Mouse (Mus musculus): Measurements from ENCODE around the gene Crybb3. TPM values are rescaled to one million over a fixed set of nuclear protein-coding genes. Genes with fewer than 3 reads are reported as not detected.

Crybb3 gene
- polyA plus RNA-seq (2014; fragmentation: Nextera tagmentation; extraction: Ambion mirVana) = 0.82 and 0.91 TPM in 2 replicates

DNA sequence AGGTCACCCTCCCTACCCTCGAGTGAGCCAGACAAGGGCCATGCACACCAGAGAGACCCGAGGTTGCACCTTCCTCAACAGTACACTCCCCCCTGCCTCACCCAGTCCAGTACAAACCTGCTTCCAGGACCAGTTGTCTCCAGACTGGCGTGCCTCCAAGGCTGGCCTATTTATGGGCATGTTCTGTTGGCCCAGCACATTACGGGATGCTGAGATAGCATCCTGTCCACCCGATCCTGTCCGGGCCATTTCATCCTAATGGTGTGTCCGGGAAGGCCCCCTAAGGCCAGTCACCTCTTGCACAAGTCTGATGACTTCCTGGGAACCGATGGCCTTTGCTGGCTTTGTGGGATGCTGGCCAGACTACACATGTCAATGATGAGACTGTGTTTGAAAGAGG, at the start of gene Crybb3:
Crybb3 (minus strand) TSS at position 146 of the 400 bp plus-strand sequence.
- 80% methylated on average over 8 of the region's 8 CpGs for WGBS
- no peak within 1 kb of the TSS for H3K27ac ChIP-seq (ENCODE audit: low read depth, low read length)
- H3K36me3 ChIP-seq (ENCODE audit: control insufficient read depth, insufficient read depth, low read length) = no peaks in the 10 kb centered on the region
- H3K9me3 ChIP-seq (ENCODE audit: control insufficient read depth, low read length) = no peaks in the 10 kb centered on the region
- no peaks in the 10 kb centered on the region for H3K27me3 ChIP-seq (ENCODE audit: control insufficient read depth, insufficient read depth, low read length)
- peaks cover 8% of the 10 kb centered on the region for H3K4me1 ChIP-seq (ENCODE audit: control insufficient read depth, insufficient read depth, low read length)
- no peak within 1 kb of the TSS for H3K4me2 ChIP-seq (ENCODE audit: low read depth, low read length)
- ATAC-seq (ENCODE audit: low read depth) = no peak
- H3K4me3 ChIP-seq (ENCODE audit: low read depth, low read length) = no peak within 1 kb of the TSS
- H3K9ac ChIP-seq (replicated peaks; ENCODE audit: low read depth, low read length) = no peak within 1 kb of the TSS

DNA sequence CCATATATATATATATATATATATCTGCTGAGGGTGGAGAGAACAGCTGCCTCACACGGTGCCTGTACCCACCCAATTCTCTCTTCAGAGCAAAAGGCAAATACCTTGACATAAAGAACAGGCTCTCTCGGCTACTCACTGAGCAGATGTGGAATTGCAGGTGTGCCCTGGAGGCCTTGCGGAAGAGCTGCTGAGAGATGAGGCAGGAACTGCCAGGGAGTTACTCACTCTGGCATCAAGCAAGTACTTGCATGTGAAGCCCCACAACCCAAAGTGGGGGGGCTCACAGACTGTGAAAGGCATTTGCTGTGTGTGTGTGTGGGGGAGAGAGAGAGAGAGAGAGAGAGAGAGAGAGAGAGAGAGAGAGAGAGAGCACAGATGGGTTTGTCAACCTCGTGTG, 47.0 kb upstream of the Crybb3 start:
- Histone ChIP-seq H3K27me3 (ENCODE audit: control insufficient read depth, insufficient read depth, low read length) (no peaks in the 10 kb centered on the region), H3K4me1 (ENCODE audit: control insufficient read depth, insufficient read depth, low read length) (peaks cover 2% of the 10 kb centered on the region; the same call in 1 of the 2 replicates), H3K9me3 (ENCODE audit: control insufficient read depth, low read length) (no peaks in the 10 kb centered on the region), H3K27ac (ENCODE audit: low read depth, low read length) (no peak overlapping the region), H3K36me3 (ENCODE audit: control insufficient read depth, insufficient read depth, low read length) (no peaks in the 10 kb centered on the region), H3K4me3 (ENCODE audit: low read depth, low read length) (no peak overlapping the region), H3K4me2 (ENCODE audit: low read depth, low read length) (no peak overlapping the region), H3K9ac (replicated peaks; ENCODE audit: low read depth, low read length) (no peak overlapping the region)
- WGBS = 65% methylated on average over 4 of the region's 4 CpGs
- no peak for ATAC-seq (ENCODE audit: low read depth)

DNA sequence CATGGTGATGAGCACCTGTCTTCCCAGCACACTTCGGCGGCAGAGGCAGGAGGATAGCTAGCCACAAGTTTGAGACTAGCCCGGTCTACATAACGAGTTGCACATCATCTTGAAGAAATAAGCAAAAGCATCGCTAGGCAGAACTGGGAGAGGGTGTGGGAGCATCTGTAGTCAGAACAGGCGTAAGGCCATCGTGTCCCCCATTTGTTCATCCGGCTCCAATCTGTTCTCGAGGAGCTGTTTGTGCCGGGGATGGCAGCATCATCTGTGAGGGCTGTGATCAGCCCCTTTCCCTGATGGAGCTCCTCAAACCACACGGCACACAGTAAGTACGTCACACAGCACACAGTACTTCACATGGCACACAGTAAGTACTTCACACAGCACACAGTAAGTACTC, 45.1 kb upstream of the Crybb3 start:
- 90% methylated on average over 12 of the region's 12 CpGs for WGBS
- H3K9me3 ChIP-seq (ENCODE audit: control insufficient read depth, low read length) = no peaks in the 10 kb centered on the region
- ATAC-seq (ENCODE audit: low read depth) = no peak
- H3K36me3 ChIP-seq (ENCODE audit: control insufficient read depth, insufficient read depth, low read length) = no peaks in the 10 kb centered on the region
- peaks cover under 1% of the 10 kb centered on the region; the same call in 1 of the 2 replicates for H3K4me1 ChIP-seq (ENCODE audit: control insufficient read depth, insufficient read depth, low read length)
- H3K27me3 ChIP-seq (ENCODE audit: control insufficient read depth, insufficient read depth, low read length) = no peaks in the 10 kb centered on the region
- no peak overlapping the region for H3K4me3 ChIP-seq (ENCODE audit: low read depth, low read length)
- H3K9ac ChIP-seq (replicated peaks; ENCODE audit: low read depth, low read length) = no peak overlapping the region
- H3K27ac ChIP-seq (ENCODE audit: low read depth, low read length) = no peak overlapping the region
- no peak overlapping the region for H3K4me2 ChIP-seq (ENCODE audit: low read depth, low read length)

DNA sequence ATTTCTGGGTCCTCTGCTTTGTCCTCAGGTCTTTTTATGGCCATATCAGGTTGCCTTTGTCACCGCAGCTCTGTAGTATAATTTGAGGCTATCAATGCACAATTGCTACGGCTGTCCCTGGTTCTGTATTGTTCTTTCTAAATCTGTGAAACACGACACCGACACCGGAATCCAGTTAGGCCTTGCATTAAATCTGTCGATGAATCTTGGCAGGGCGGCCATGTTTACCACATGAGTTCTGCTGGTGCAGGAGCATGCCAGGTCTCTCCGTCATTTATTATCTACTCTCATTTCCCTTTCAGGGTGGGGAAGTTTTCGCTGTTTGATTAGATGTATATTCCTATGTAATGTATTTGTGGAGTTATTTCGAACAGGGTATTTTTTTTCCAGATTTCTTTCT, 42.3 kb upstream of the Crybb3 start:
- Histone ChIP-seq H3K4me3 (ENCODE audit: low read depth, low read length) (no peak overlapping the region), H3K27ac (ENCODE audit: low read depth, low read length) (no peak overlapping the region), H3K9me3 (ENCODE audit: control insufficient read depth, low read length) (no peaks in the 10 kb centered on the region), H3K36me3 (ENCODE audit: control insufficient read depth, insufficient read depth, low read length) (no peaks in the 10 kb centered on the region), H3K9ac (replicated peaks; ENCODE audit: low read depth, low read length) (no peak overlapping the region), H3K4me2 (ENCODE audit: low read depth, low read length) (no peak overlapping the region), H3K27me3 (ENCODE audit: control insufficient read depth, insufficient read depth, low read length) (no peaks in the 10 kb centered on the region), H3K4me1 (ENCODE audit: control insufficient read depth, insufficient read depth, low read length) (peaks cover 11% of the 10 kb centered on the region)
- ATAC-seq (ENCODE audit: low read depth) = no peak
- 58% methylated on average over 10 of the region's 10 CpGs for WGBS

DNA sequence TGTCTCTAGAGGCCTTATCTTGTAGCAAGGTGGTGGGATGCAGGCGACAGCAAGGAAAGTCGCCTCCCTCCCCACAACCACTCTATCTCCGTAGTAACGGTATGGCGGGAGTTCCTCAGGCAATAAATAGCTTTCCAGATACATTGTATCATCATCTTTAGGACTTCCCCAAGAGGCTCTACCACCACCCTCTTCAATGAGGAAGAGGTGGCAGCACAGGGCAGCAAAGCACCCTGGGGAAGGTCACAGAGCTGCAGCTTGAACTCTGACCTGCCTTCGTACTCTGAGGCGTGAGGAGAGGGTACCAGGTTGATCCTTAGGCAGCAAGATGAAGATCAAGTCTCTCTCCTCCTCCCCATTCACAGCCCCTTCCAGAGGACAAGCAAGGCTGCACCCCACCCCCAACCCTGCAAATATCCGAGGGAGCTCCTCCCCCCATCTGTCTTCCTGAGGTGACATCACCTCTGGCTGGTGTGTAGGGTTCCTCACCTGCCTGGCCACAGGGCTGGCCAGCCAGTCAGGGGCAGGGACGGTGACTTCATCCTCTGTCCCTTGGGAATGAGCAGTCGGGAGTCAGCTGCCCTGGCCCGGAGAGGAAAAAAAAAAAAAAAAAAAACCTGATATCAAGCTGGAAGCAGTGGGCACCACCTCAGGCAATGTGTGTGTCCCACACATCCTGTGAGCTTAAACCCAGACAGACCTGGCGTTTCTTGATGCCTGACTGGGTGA, 41.1 kb upstream of the Crybb3 start:
- Histone ChIP-seq H3K9me3 (ENCODE audit: control insufficient read depth, low read length) (no peaks in the 10 kb centered on the region), H3K36me3 (ENCODE audit: control insufficient read depth, insufficient read depth, low read length) (no peaks in the 10 kb centered on the region), H3K9ac (replicated peaks; ENCODE audit: low read depth, low read length) (no peak overlapping the region), H3K4me2 (ENCODE audit: low read depth, low read length) (no peak overlapping the region), H3K4me1 (ENCODE audit: control insufficient read depth, insufficient read depth, low read length) (peaks cover 11% of the 10 kb centered on the region), H3K27me3 (ENCODE audit: control insufficient read depth, insufficient read depth, low read length) (no peaks in the 10 kb centered on the region), H3K27ac (ENCODE audit: low read depth, low read length) (no peak overlapping the region), H3K4me3 (ENCODE audit: low read depth, low read length) (no peak overlapping the region)
- ATAC-seq (ENCODE audit: low read depth) = no peak
- WGBS = 43% methylated on average over 12 of the region's 12 CpGs

DNA sequence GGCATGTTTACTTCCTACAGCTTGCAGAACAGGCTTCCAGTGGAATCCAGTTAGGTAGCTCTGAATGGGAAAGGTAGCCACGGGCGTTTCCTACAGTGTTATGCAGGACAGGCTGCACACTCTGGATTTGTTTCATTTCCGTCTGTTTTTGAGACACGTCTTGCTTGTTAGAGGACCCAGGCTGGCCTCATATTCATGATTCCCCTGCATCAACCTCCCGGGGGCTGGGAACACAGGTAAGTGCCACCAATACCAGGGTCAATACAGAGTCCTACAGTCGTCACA, 40.1 kb upstream of the Crybb3 start:
- H3K36me3 ChIP-seq (ENCODE audit: control insufficient read depth, insufficient read depth, low read length) = no peaks in the 10 kb centered on the region
- H3K27me3 ChIP-seq (ENCODE audit: control insufficient read depth, insufficient read depth, low read length) = no peaks in the 10 kb centered on the region
- H3K4me1 ChIP-seq (ENCODE audit: control insufficient read depth, insufficient read depth, low read length) = peaks cover 11% of the 10 kb centered on the region
- no peak overlapping the region for H3K4me3 ChIP-seq (ENCODE audit: low read depth, low read length)
- ATAC-seq (ENCODE audit: low read depth) = no peak
- 73% methylated on average over 6 of the region's 6 CpGs for WGBS
- H3K4me2 ChIP-seq (ENCODE audit: low read depth, low read length) = no peak overlapping the region
- H3K9ac ChIP-seq (replicated peaks; ENCODE audit: low read depth, low read length) = no peak overlapping the region
- no peaks in the 10 kb centered on the region for H3K9me3 ChIP-seq (ENCODE audit: control insufficient read depth, low read length)
- no peak overlapping the region for H3K27ac ChIP-seq (ENCODE audit: low read depth, low read length)

DNA sequence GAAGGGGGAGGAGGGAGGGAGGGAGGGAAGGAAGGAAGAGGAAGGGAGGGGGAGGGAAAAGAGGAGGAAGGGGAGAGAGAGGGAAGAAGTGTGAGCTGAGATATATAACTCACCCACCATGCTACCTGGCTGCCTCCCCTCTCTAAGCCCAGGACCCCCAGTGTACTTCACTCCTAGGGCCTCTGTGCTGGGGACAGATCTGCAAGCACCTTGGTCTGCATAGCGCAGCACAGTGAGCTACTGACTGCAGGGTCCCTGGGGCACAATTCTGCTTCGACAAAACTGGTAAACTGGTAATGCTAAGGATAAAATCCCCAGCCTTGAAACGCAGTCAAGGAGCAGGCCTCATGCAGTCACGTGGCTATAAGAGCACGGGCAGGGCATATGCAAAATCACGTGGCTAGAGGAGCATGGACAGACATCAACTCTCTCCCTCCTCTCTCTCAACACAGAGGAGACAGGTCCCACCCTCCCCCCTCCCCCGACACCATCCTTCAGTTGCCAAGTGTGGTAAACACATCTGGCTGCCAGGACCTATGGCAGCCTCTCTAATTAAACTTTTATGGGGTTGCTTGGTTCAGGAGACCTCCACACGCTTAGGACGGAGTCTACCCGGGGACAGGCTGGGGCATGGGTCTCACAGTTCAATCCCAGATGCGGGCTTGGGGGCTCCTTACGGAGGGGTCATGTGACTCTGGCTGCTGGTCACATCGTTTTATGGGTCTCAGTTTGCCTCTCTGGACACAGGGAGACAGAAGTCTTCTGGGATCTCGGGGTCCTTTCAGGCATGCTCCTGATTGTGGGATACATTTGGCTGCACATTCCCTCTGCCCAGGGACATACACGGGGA, 39.6 kb upstream of the Crybb3 start:
- H3K27ac ChIP-seq (ENCODE audit: low read depth, low read length) = no peak overlapping the region
- no peak overlapping the region for H3K4me3 ChIP-seq (ENCODE audit: low read depth, low read length)
- H3K4me1 ChIP-seq (ENCODE audit: control insufficient read depth, insufficient read depth, low read length) = peaks cover 11% of the 10 kb centered on the region
- H3K27me3 ChIP-seq (ENCODE audit: control insufficient read depth, insufficient read depth, low read length) = no peaks in the 10 kb centered on the region
- H3K4me2 ChIP-seq (ENCODE audit: low read depth, low read length) = no peak overlapping the region
- H3K9ac ChIP-seq (replicated peaks; ENCODE audit: low read depth, low read length) = no peak overlapping the region
- H3K36me3 ChIP-seq (ENCODE audit: control insufficient read depth, insufficient read depth, low read length) = no peaks in the 10 kb centered on the region
- WGBS = 22% methylated on average over 15 of the region's 15 CpGs
- no peaks in the 10 kb centered on the region for H3K9me3 ChIP-seq (ENCODE audit: control insufficient read depth, low read length)
- no peak for ATAC-seq (ENCODE audit: low read depth)

DNA sequence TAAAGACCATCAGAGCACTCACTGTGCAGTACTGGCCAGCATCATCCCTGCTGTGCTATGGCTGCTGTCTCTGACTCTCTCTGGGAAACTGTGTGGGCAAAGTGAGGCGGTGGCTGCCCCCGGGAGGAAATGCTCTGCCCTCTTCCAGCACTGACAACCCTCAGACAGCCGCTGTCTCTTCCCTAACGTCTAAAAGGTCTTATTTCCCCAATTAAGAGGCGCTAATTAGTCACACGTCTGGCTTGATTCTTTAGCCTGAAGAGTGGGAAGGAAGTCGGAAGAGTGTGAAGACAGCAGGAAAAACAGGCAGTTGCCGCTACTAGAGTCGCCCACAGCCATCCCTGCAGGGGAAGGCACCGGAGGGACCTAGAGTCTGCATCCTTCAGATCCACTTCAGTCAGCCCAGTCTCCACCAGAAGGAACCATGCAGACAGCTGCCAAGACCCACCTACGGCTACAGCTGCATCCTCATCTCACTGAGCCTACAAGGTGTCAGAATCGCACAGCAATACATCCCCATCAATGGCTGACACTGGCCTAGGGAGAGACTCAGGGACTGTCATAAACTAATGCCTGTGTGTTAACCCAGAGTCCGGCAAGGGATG, 38.6 kb upstream of the Crybb3 start:
- no peaks in the 10 kb centered on the region for H3K9me3 ChIP-seq (ENCODE audit: control insufficient read depth, low read length)
- no peak overlapping the region for H3K4me3 ChIP-seq (ENCODE audit: low read depth, low read length)
- H3K9ac ChIP-seq (replicated peaks; ENCODE audit: low read depth, low read length) = no peak overlapping the region
- no peak for ATAC-seq (ENCODE audit: low read depth)
- H3K36me3 ChIP-seq (ENCODE audit: control insufficient read depth, insufficient read depth, low read length) = no peaks in the 10 kb centered on the region
- H3K27ac ChIP-seq (ENCODE audit: low read depth, low read length) = no peak overlapping the region; the same call in 1 of the 2 replicates
- H3K4me1 ChIP-seq (ENCODE audit: control insufficient read depth, insufficient read depth, low read length) = peaks cover 11% of the 10 kb centered on the region
- 24% methylated on average over 13 of the region's 13 CpGs for WGBS
- no peak overlapping the region for H3K4me2 ChIP-seq (ENCODE audit: low read depth, low read length)
- H3K27me3 ChIP-seq (ENCODE audit: control insufficient read depth, insufficient read depth, low read length) = no peaks in the 10 kb centered on the region

DNA sequence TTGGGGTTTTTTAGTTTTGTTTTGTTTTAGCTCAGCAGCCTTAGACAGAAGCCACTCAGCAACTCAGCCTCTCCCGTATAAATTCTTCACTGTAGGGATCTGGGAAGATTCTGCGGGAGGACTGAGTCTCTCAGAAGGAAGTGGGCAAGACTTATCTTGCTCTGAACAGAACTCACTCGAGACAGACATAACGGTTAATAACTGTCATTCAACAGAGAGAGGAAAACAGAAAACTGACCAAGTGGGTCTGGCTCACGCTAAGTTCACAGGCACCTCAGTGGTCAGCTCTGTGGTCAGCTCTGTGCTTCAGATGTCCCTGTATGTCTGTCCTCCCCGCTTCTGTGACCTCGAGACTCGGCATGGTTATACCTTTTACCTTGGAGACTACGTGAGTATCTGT, 37.9 kb upstream of the Crybb3 start:
- Histone ChIP-seq H3K9me3 (ENCODE audit: control insufficient read depth, low read length) (no peaks in the 10 kb centered on the region), H3K4me1 (ENCODE audit: control insufficient read depth, insufficient read depth, low read length) (peaks cover 11% of the 10 kb centered on the region), H3K4me3 (ENCODE audit: low read depth, low read length) (no peak overlapping the region), H3K4me2 (ENCODE audit: low read depth, low read length) (no peak overlapping the region), H3K9ac (replicated peaks; ENCODE audit: low read depth, low read length) (no peak overlapping the region), H3K27ac (ENCODE audit: low read depth, low read length) (no peak overlapping the region), H3K36me3 (ENCODE audit: control insufficient read depth, insufficient read depth, low read length) (no peaks in the 10 kb centered on the region), H3K27me3 (ENCODE audit: control insufficient read depth, insufficient read depth, low read length) (no peaks in the 10 kb centered on the region)
- WGBS = 83% methylated on average over 9 of the region's 9 CpGs
- no peak for ATAC-seq (ENCODE audit: low read depth)

All from neural tube, embryonic 14.5 days (tissue).